Mouse (Mus musculus) limb, embryonic 11.5 days (tissue): ENCODE results near the gene Hdac4. TPM values are rescaled to one million over a fixed set of nuclear protein-coding genes. Genes with fewer than 3 reads are reported as not detected.

Experiments used
- ATAC-seq: fragments of 200-750 bp; cut with Nextera tagmentation; 2 replicates; pipeline ENCODE4 v1.8.0; 2017; ENCODE audit warnings: low read depth; ENCODE audit not compliant: insufficient number of reproducible peaks, low FRiP score, low TSS enrichment
- DNase-seq: peaks from one replicate; pipeline ENCODE4 v3.0.0-alpha.2; 2015; ENCODE audit warnings: low spot score
- H3K27ac ChIP-seq: fragments of 300-500 bp; sonication (generic); replicated peaks from 2 replicates; pipeline ENCODE4 v1.5.1; 2014; ENCODE audit warnings: low read depth, mild to moderate bottlenecking, low read length
- H3K27me3 ChIP-seq: fragments of 300-500 bp; sonication (generic); 2 replicates; pipeline ENCODE4 v1.6.1; 2014; ENCODE audit warnings: mild to moderate bottlenecking, low read length, mixed read lengths; ENCODE audit not compliant: control insufficient read depth, insufficient read depth
- H3K36me3 ChIP-seq: fragments of 300-500 bp; sonication (generic); 2 replicates; pipeline ENCODE4 v1.6.1; 2014; ENCODE audit warnings: mild to moderate bottlenecking, low read length, moderate library complexity, mixed read lengths; ENCODE audit not compliant: control insufficient read depth, insufficient read depth
- H3K4me1 ChIP-seq: fragments of 300-500 bp; sonication (generic); 2 replicates; pipeline ENCODE4 v1.6.1; 2014; ENCODE audit warnings: low read length, mixed read lengths; ENCODE audit not compliant: control insufficient read depth, insufficient read depth
- H3K4me2 ChIP-seq: fragments of 300-500 bp; sonication (generic); 2 replicates; pipeline ENCODE4 v1.6.1; 2014; ENCODE audit warnings: low read depth, mild to moderate bottlenecking, moderate library complexity; ENCODE audit not compliant: severe bottlenecking
- H3K4me3 ChIP-seq: fragments of 300-500 bp; sonication (generic); 2 replicates; pipeline ENCODE4 v1.5.1; 2014; ENCODE audit warnings: low read depth, low read length
- H3K9ac ChIP-seq: fragments of 300-500 bp; sonication (generic); 2 replicates; pipeline ENCODE4 v1.6.1; 2014; ENCODE audit warnings: mild to moderate bottlenecking, low read length
- H3K9me3 ChIP-seq: fragments of 300-500 bp; sonication (generic); 2 replicates; pipeline ENCODE4 v1.6.1; 2016; ENCODE audit warnings: low read length; ENCODE audit not compliant: control insufficient read depth
- WGBS: fragments of 180-500 bp; shearing (Covaris S2); extraction: QIAGEN DNeasy Blood & Tissue Kit; methylation state at CpG from one replicate; pipeline ENCODE4 v1.1.7; 2014; 5-methylcytosine and 5-hydroxymethylcytosine counted together
- polyA plus RNA-seq: library from polyadenylated mRNA; unstranded; fragments of >200 nt; fragmentation: Nextera tagmentation; extraction: Ambion mirVana; gene quantifications from 2 replicates; pipeline ENCODE4 v1.2.1, GENCODE M21; 2014

Hdac4 gene
- polyA plus RNA-seq, 1 experiment from 2014 or later, result 24.2 TPM

- no peak for ATAC-seq
- no peaks in the 10 kb centered on the region for H3K4me1 ChIP-seq
- no peaks in the 10 kb centered on the region for H3K9me3 ChIP-seq
- DNase-seq, result no peak
- H3K4me2 ChIP-seq, result no peak overlapping the region
- H3K27me3 ChIP-seq, result no peaks in the 10 kb centered on the region
- peaks cover 5% of the 10 kb centered on the region; the same call in 1 of the 2 replicates for H3K36me3 ChIP-seq
- H3K27ac ChIP-seq, result no peak overlapping the region
- no peak overlapping the region for H3K4me3 ChIP-seq
- no peak overlapping the region for H3K9ac ChIP-seq
- 90% methylated on average over 8 of the region's 8 CpGs for WGBS
Observed at GRCm38 (mm10) chr1:91984507-91984906, 211.0 kb downstream of the Hdac4 start.

GRCm38 (mm10) chr1:91981381-91981780 is 214.1 kb downstream of the Hdac4 start:
- no peaks in the 10 kb centered on the region for H3K4me1 ChIP-seq
- no peak overlapping the region for H3K4me3 ChIP-seq
- no peak overlapping the region for H3K27ac ChIP-seq
- ATAC-seq, result no peak
- H3K9me3 ChIP-seq, result no peaks in the 10 kb centered on the region
- no peak overlapping the region for H3K9ac ChIP-seq
- DNase-seq, result no peak
- 73% methylated on average over 1 of the region's 1 CpGs for WGBS
- H3K36me3 ChIP-seq, result no peaks in the 10 kb centered on the region
- no peak overlapping the region for H3K4me2 ChIP-seq
- no peaks in the 10 kb centered on the region for H3K27me3 ChIP-seq

- Histone ChIP-seq H3K9me3 (no peaks in the 10 kb centered on the region), H3K27me3 (no peaks in the 10 kb centered on the region), H3K4me3 (no peak overlapping the region), H3K9ac (no peak overlapping the region), H3K36me3 (0 out of 2 replicates have a peak, but pooled peaks cover 5% of the 10 kb centered on the region), H3K4me2 (no peak overlapping the region), H3K27ac (no peak overlapping the region), H3K4me1 (no peaks in the 10 kb centered on the region)
- ATAC-seq (no peak), DNase-seq (no peak)
- 83% methylated on average over 3 of the region's 3 CpGs for WGBS
Observed at GRCm38 (mm10) chr1:91978443-91978842, 217.1 kb downstream of the Hdac4 start.

- peak; percentile 86 for DNase-seq
- Histone ChIP-seq H3K36me3 (peaks cover 9% of the 10 kb centered on the region; the same call in 1 of the 2 replicates), H3K4me3 (no peak overlapping the region), H3K27me3 (no peaks in the 10 kb centered on the region), H3K9ac (no peak overlapping the region), H3K4me2 (no peak overlapping the region), H3K27ac (no peak overlapping the region), H3K9me3 (no peaks in the 10 kb centered on the region), H3K4me1 (peaks cover 17% of the 10 kb centered on the region)
- ATAC-seq, result no peak
- WGBS, result 59% methylated on average over 5 of the region's 5 CpGs
Observed at GRCm38 (mm10) chr1:91968710-91969379, 226.7 kb downstream of the Hdac4 start.

- WGBS, result 96% methylated on average over 1 of the region's 1 CpGs
- ATAC-seq (no peak), DNase-seq (no peak)
- H3K4me1 ChIP-seq, result peaks cover 28% of the 10 kb centered on the region
- H3K36me3 ChIP-seq, result peaks cover 2% of the 10 kb centered on the region; the same call in 1 of the 2 replicates
- H3K9me3 ChIP-seq, result no peaks in the 10 kb centered on the region
- no peak overlapping the region for H3K27ac ChIP-seq
- H3K4me3 ChIP-seq, result no peak overlapping the region
- no peaks in the 10 kb centered on the region for H3K27me3 ChIP-seq
- H3K9ac ChIP-seq, result no peak overlapping the region
- H3K4me2 ChIP-seq, result no peak overlapping the region
Observed at GRCm38 (mm10) chr1:91967041-91967440, 228.5 kb downstream of the Hdac4 start.

GRCm38 (mm10) chr1:91964486-91965335 is 230.8 kb downstream of the Hdac4 start:
- H3K4me1 ChIP-seq, result peaks cover 28% of the 10 kb centered on the region
- ATAC-seq, result peak; percentile 42
- H3K4me2 ChIP-seq, result no peak overlapping the region
- WGBS, result 29% methylated on average over 9 of the region's 9 CpGs
- H3K36me3 ChIP-seq, result peaks cover 3% of the 10 kb centered on the region
- H3K27ac ChIP-seq, result peak overlapping the region; percentile 87
- DNase-seq, result peak; percentile 71
- no peaks in the 10 kb centered on the region for H3K27me3 ChIP-seq
- peak overlapping the region; percentile 30; the same call in 1 of the 2 replicates for H3K9ac ChIP-seq
- no peak overlapping the region for H3K4me3 ChIP-seq
- H3K9me3 ChIP-seq, result no peaks in the 10 kb centered on the region

GRCm38 (mm10) chr1:91962256-91962655 is 233.2 kb downstream of the Hdac4 start:
- Histone ChIP-seq H3K4me1 (peaks cover 28% of the 10 kb centered on the region), H3K9me3 (no peaks in the 10 kb centered on the region)
- 63% methylated on average over 1 of the region's 1 CpGs for WGBS

GRCm38 (mm10) chr1:91961231-91961630 is 234.3 kb downstream of the Hdac4 start:
- WGBS, result 69% methylated on average over 8 of the region's 8 CpGs
- Histone ChIP-seq H3K4me3 (no peak overlapping the region), H3K9me3 (no peaks in the 10 kb centered on the region), H3K9ac (no peak overlapping the region), H3K36me3 (peaks cover 3% of the 10 kb centered on the region), H3K27me3 (no peaks in the 10 kb centered on the region), H3K4me1 (peaks cover 28% of the 10 kb centered on the region), H3K4me2 (no peak overlapping the region), H3K27ac (no peak overlapping the region)
- ATAC-seq, result no peak
- DNase-seq, result no peak

More at GRCm38 (mm10) chr1:91962256-91962655, 233.2 kb downstream of the Hdac4 start:
- DNase-seq (peak; percentile 68), ATAC-seq (no peak)
- H3K36me3 ChIP-seq, result peaks cover 3% of the 10 kb centered on the region
- no peak overlapping the region for H3K4me3 ChIP-seq
- H3K9ac ChIP-seq, result no peak overlapping the region
- no peak overlapping the region for H3K4me2 ChIP-seq
- peak overlapping the region; percentile 54; the same call in 1 of the 2 replicates for H3K27ac ChIP-seq
- no peaks in the 10 kb centered on the region for H3K27me3 ChIP-seq
